Mouse (Mus musculus) T-helper 1 cell (primary cell): ENCODE measurements at regions not wholly inside any gene's neighbourhood (a gene's known extent, or its start where the extent isn't known, plus 50 kb on each side); places are given as distances from the start of the nearest gene placed in this dataset.
"Not testable (repeated sequence)": the region's sequence is repeated elsewhere in the genome, so short reads cannot be mapped to it uniquely, and the experiment has no call there.

Experiments used
- in situ Hi-C: fragments of 300-600 bp; cut with MboI, MseI; formaldehyde crosslinking; loops from one replicate; pipeline ENCODE4 v1.15.1; 2025; ENCODE audit warnings: high pct_unique_total_duplicates

DNA sequence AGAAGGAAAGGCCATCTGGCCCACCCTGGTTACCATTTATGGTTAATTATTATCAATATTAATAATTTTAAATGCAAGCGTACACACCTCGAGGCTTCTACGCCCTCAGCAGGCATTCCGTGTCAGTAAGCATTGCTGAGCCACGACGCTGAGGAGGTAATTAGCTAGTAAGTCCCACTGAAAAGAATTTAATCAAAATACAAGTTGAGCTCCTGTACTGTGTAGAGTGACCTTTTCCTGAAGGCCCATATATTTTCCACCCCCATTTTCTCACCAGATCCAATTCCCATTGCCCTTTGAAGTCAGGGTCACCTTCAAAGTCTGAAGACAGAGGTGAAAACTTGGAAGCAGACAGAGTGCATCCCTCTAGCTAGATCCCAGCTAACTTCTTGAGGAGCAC, 179.8 kb downstream of the Gxylt1 start:
- in situ Hi-C loops, result loop anchor here (25.0 kb wide), 1 partner anchor 117 kb away; no protein-coding TSS in a partner anchor

GRCm38 (mm10) chr15:93094202-93095135, 180.5 kb downstream of the Gxylt1 start:
- in situ Hi-C loops, result loop anchor here (25.0 kb wide), 1 partner anchor 118 kb away; no protein-coding TSS in a partner anchor

GRCm38 (mm10) chr15:93091396-93091795, 183.6 kb downstream of the Gxylt1 start:
- in situ Hi-C loops, result loop anchor here (25.0 kb wide), 1 partner anchor 121 kb away; no protein-coding TSS in a partner anchor

GRCm38 (mm10) chr15:93089347-93089746, 185.6 kb downstream of the Gxylt1 start:
- in situ Hi-C loops, result loop anchor here (25.0 kb wide), 1 partner anchor 123 kb away; no protein-coding TSS in a partner anchor

- in situ Hi-C loops, result loop anchor here (25.0 kb wide), 1 partner anchor 127 kb away; no protein-coding TSS in a partner anchor
Measured at GRCm38 (mm10) chr15:93084967-93085617, 189.9 kb downstream of the Gxylt1 start.

DNA sequence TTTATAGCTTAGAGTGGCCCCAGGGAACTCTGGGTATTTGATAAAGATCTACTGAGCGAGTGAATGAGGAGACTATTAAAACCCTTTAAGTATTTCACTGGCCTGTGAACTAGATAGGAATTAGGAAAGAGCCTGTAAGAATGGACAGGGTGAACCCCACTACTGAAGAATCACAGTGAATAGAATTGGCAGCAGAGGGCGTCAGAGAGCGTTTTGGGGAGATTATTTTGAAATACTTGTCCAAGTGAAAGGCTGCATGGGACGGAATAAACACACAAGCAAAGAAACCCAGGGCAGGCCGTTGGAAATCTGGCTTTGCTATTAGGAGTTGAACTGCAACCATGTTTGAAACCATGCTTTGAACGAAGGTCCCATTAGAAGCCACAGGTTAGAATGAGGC, 200.9 kb downstream of the Gxylt1 start:
- in situ Hi-C loops, result no loop called here

DNA sequence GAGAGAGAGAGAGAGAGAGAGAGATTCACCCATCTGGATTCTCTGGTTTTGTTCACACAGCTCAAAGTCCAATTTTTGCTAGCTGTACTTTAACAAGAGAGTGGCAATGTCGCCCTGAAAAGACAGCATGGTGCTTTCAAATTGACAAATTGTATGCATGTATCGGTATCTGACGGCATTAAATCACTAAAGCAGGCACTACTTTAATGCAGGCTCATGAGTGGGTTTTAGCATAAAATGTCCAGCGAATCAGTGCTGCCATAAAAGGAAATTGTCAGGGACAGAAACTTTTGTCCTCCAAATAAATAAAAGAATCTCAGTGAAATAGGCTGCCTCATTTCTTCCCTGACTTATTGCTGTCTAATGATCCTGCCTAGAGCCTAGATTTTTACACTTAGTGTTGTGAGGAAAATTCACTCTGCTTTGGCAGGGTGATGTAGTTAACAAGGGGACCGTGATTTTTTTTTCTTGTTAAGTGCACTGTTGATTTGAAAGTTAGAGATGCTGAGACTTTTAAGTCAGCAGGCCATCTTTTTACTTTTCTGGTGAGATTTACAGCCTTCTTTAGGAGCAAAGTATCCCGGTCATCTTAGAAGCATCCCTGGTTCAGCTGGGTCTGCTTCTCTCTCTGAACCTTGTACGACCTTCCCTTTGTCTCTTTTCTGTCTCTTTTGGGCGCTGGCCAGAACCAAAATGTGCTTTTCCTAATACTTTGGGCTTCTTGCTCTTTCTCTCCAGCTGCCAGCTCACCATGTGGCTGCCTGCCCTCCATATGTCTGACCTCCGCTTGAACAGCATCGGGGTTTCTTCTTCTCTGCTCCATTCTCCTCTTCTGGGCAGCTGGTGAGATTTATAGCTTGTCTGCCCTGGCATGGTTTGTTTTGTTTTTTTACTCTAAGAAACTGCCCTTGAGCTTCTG, 212.5 kb downstream of the Gxylt1 start:
- in situ Hi-C loops, result no loop called here

DNA sequence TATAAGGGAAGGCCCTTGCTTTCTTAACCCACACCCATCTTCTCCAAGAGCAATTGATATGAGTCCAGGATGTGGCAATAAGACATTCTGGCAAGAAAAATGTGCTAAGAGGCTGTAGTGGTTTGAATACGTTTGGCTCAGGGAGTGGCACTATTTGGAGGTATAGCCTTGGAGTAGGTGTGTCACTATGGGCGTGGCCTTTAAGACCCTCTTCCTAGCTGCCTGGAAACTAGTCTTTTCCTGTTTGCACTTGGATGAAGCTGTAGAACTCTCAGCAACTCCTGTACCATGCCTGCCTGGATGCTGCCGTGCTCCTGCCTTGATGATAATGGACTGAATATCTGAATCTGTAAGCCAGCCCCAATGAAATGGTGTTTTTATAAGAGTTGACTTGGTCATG, 221.5 kb downstream of the Gxylt1 start:
- in situ Hi-C loops, result no loop called here

DNA sequence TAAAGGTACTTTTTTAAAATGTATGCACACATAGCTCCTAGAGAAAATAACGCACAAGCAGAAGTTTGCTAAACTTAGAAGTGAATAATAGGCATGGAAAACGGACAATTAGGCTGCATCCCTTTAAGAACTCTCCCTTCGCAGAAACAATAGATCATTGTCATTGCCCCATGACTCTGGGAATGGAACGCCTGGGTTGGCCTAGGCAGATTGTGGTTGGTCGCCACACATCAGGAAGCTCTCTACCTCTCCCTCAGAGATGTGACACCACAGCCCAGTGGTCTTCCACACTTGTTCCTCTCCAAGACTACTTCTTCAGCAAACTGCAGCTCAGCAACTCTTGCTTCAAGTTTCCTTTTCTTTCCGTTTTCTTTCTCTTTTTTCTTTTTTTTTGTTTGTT, 247.8 kb downstream of the Gxylt1 start:
- in situ Hi-C loops, result no loop called here

DNA sequence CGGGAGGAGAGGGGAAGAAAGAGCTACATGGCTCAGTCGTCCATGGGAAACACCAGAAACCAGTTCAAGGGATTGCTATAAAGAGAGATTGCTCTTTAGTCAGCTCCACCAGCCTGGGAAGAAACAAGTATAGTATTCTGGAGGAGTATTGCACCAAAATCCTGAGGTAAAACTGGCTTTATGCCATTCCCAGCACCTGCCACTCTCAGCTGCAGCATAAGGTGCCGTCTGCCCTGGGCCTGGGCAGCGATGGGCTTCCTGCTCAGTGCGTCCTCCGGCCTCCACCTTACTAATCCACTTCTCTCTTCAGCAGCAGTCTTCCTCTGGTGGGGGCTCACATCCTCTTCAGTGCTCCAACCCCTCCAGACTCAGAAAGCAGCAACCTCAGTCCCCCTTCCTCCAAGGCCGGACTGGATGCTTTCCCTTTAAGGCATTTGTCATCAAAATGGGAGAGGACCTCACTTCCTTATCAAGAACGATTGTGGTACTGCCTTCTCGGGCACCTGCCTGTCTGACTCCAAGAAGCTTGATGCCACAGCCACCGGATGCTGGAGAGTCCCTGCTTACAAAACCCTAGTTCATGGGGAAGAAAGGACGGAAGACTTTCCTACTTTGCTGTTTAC, 248.4 kb downstream of the Gxylt1 start:
- in situ Hi-C loops, result no loop called here

DNA sequence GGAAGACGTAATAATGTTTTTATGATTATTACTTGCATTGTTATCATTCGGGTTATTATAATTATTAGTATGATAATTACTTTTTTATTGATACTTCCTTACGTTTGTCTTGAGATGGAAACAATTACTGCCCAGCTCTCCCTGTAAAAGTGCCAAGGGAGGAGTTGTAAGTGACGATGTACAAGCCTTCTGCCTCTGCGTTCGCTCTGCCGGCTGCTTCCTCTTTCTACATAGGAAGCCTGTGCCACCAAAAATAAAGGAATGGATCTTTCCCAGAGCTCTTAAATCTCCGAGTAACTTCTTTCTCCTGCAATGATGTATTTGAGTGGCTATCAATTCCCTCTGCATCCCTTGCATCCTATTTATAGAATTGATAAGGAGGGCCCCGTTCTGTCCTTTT, 249.2 kb downstream of the Gxylt1 start:
- in situ Hi-C loops, result no loop called here

DNA sequence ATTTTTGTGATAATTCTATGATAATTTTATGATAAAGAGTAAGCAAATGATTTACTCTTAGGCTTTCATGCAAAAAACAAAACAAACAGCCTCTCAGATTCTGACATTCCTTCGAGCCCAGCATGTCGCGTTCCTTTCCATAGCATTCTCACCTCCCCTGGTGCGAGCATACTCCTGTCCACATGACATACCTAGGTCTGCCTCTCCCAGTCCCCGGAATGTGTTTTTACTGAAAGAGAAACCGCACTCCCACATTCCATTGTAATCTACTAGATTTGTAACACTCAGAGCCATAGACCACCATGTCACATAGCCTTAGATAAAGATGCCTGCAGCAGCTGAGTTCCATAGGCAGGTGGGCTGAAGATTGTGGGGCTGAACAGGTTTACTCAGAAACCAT, 250.8 kb downstream of the Gxylt1 start:
- in situ Hi-C loops, result no loop called here

GRCm38 (mm10) chr15:93011166-93011565, 263.8 kb downstream of the Gxylt1 start:
- in situ Hi-C loops, result no loop called here

GRCm38 (mm10) chr15:93010629-93011028, 264.4 kb downstream of the Gxylt1 start:
- in situ Hi-C loops, result no loop called here

DNA sequence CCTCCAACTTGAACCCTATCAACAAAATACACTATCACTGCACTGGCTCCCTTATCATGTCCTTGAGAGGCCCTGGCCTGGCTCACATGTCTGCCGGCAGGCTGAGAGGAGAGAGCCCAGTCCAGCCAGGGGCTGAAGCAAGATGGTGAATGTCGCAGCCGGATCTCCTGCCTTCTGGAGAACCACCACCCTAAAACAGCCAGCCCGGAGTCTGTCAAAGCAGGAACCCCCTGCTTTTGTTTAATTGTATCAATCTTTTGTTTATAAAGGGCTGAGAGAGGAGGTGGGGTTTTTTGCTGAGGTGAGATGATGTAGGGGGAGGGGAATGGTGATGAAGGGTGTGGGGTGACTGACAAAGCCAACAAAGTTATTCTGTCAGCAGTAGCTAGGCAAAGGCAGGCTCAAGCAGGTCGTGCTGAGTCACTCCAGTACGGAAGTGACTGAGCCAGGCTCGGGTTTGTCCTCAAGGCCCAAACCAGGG, 269.2 kb downstream of the Gxylt1 start:
- in situ Hi-C loops, result no loop called here

DNA sequence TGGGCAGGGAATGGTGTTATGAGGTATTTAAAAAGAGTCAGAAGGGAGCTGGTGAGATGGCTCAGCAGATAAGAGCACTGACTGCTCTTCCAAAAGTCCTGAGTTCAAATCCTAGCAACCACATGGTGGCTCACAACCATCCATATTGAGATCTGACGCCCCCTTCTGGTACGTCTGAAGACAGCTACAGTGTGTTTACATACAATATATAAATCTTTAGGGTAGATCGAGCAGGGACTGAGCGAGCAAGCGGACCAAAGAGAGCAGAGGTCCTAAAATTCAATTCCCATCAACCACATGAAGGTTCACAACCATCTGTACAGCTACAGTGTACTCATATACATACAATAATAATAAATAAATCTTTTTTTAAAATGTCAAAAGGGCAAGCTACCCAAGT, 269.8 kb downstream of the Gxylt1 start:
- in situ Hi-C loops, result not testable (repeated sequence)

DNA sequence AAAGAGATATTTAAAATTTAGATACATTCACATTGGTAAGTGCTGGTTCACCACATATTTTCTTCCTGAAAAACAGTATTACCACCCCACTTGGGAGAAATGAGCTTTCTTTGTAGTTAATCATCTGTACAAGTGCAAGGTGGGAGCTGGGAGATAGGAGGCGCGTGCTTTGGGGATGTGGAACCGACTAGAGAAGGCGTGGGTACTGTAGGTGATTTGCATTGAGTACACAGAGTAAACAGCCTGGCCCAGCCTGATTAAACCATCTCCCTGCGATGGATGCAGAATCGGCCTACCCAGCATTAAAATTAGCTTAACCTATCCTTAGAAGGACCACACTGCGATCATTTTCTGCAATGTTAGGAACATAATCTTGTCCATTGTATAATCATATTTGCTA, 270.4 kb downstream of the Gxylt1 start:
- in situ Hi-C loops, result no loop called here

- in situ Hi-C loops, result no loop called here
Measured at GRCm38 (mm10) chr15:93003233-93003632, 271.7 kb downstream of the Gxylt1 start.

DNA sequence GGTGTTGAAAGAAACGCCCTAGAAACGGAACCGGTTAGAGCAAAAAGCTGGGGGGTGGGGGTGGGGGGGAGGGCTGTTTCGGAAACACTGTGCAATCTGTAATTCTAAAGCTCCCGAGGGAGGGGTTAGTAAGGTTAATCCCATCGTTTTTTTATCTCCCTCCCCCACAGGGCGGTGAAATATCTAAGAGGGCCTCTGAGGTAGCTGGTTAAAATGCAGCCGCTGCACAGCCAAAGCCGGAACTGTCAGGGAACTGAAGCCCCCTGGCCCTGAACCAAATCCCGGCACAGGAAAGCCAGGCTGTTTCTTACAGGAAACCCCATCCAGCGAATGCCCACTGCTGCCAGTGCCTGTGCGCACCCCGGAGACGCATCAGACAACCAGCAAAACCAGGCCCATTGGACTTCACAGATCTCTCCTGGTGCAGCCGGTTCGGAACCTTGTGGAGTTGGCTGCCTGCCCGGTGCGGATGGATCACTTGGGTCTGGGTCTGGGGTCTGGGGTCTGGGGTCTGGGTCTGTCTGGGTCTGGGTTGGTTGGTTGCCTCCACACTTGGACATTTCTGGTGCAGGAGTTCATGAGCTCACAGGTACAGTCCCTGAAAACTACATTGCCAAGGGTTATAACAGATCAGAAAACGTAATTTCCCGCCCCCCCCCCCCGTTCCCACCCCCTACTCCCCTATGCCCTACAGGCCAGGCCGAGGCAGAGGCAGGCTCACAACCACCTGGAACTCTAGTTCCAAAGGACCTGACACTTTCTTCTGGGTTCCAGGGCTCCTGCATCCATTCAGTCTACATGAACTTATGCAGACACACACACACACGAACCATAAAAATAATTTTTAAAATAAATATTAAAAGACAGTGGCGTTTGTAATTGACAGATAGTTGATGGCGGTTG, 272.7 kb downstream of the Gxylt1 start:
- in situ Hi-C loops, result no loop called here
